ENCODE assay signal across 8 mouse cellular contexts in genomic region chr4:121230943-121231614, GRCm38 (mm10). TPM values are rescaled to one million over a fixed set of nuclear protein-coding genes. Genes with fewer than 3 reads are reported as not detected.
DNase-seq lines count a peak whose midpoint lies in the region; ATAC-seq and TF ChIP-seq lines count a peak whose summit lies in the region.

No protein-coding gene starts in this region.

- 4% methylated on average over 16 of the region's 16 CpGs for WGBS in embryonic facial prominence, embryonic 15.5 days
- 7% methylated on average over 16 of the region's 16 CpGs for WGBS in limb, embryonic 13.5 days
- 4% methylated on average over 16 of the region's 16 CpGs for WGBS in kidney, adult 2 months

- no peak overlapping the region for H3K9ac ChIP-seq in embryonic facial prominence, embryonic 15.5 days
- no peak overlapping the region for H3K9ac ChIP-seq in limb, embryonic 13.5 days

- peak; percentile 60; the same call in 1 of the 2 replicates for ATAC-seq in embryonic facial prominence, embryonic 15.5 days (ENCODE audit: insufficient number of reproducible peaks, low FRiP score, low TSS enrichment, low read depth)
- ATAC-seq in limb, embryonic 13.5 days (ENCODE audit: low FRiP score, low read depth), result no peak

- H3K9me3 ChIP-seq in embryonic facial prominence, embryonic 15.5 days (replicated peaks), result no peaks in the 10 kb centered on the region
- H3K9me3 ChIP-seq in limb, embryonic 13.5 days, result 0 out of 2 replicates have a peak, but pooled peaks cover 3% of the 10 kb centered on the region

- DNase-seq in 416B (ENCODE audit: low read depth), result peak; percentile 46
- DNase-seq in CD4-positive, CD25-positive, alpha-beta regulatory T cell, adult 2 months (ENCODE audit: low read depth, low spot score), result peak; percentile 47
- peak; percentile 35 for DNase-seq in right cerebral cortex, postnatal 25 days
- no peak for DNase-seq in gastrocnemius, postnatal 14 days
- DNase-seq in layer of hippocampus, postnatal 10 days (ENCODE audit: low spot score in 2 of 2), result no peak
- DNase-seq in kidney, adult 2 months, result no peak

- intact Hi-C loops in gastrocnemius, postnatal 14 days (cut with DNase I; ENCODE audit: low total_unique reads), result loop anchor here (5.0 kb wide), 1 partner anchor 204 kb away; no protein-coding TSS in a partner anchor

- no peak for TF ChIP-seq POLR2A in kidney, adult 2 months (IDR thresholded peaks at IDR 0.05; ENCODE audit: low read depth, low read length)

- H3K4me2 ChIP-seq in embryonic facial prominence, embryonic 15.5 days (replicated peaks), result 0 out of 2 replicates have a peak overlapping the region, but pooled peaks have one; percentile 6
- H3K4me2 ChIP-seq in limb, embryonic 13.5 days (replicated peaks), result peak overlapping the region; percentile 43

- TF ChIP-seq CTCF in kidney, adult 2 months (conservative IDR thresholded peaks at IDR 0.05; ENCODE audit: insufficient read depth, insufficient read length, low read depth, low read length), result no peak

- H3K36me3 ChIP-seq in embryonic facial prominence, embryonic 15.5 days, result no peaks in the 10 kb centered on the region
- no peaks in the 10 kb centered on the region for H3K36me3 ChIP-seq in limb, embryonic 13.5 days
- no peaks in the 10 kb centered on the region for H3K36me3 ChIP-seq in kidney, adult 2 months (ENCODE audit: control insufficient read depth, insufficient read depth, low read length)

- no peak overlapping the region for H3K27ac ChIP-seq in embryonic facial prominence, embryonic 15.5 days (replicated peaks)
- no peak overlapping the region for H3K27ac ChIP-seq in limb, embryonic 13.5 days
- H3K27ac ChIP-seq in kidney, adult 2 months (ENCODE audit: insufficient read depth, low read depth, low read length), result no peak overlapping the region

- H3K27me3 ChIP-seq in embryonic facial prominence, embryonic 15.5 days, result peaks cover 4% of the 10 kb centered on the region; the same call in 1 of the 2 replicates
- H3K27me3 ChIP-seq in limb, embryonic 13.5 days, result peaks cover 8% of the 10 kb centered on the region
- H3K27me3 ChIP-seq in kidney, adult 2 months (replicated peaks; ENCODE audit: control insufficient read depth, insufficient read depth, low read length), result no peaks in the 10 kb centered on the region; the same call in 1 of the 2 replicates

- no peak overlapping the region for H3K4me3 ChIP-seq in embryonic facial prominence, embryonic 15.5 days (replicated peaks)
- no peak overlapping the region for H3K4me3 ChIP-seq in limb, embryonic 13.5 days
- H3K4me3 ChIP-seq in kidney, adult 2 months (ENCODE audit: insufficient read depth, low read depth, low read length), result no peak overlapping the region

- H3K4me1 ChIP-seq in embryonic facial prominence, embryonic 15.5 days, result 0 out of 2 replicates have a peak, but pooled peaks cover 5% of the 10 kb centered on the region
- 0 out of 2 replicates have a peak, but pooled peaks cover 3% of the 10 kb centered on the region for H3K4me1 ChIP-seq in limb, embryonic 13.5 days
- H3K4me1 ChIP-seq in kidney, adult 2 months (ENCODE audit: control insufficient read depth, insufficient read depth, low read length), result no peaks in the 10 kb centered on the region; the same call in 1 of the 2 replicates

RNA-seq across cellular contexts. Expression of gene Rlf, which starts 16.2 kb away (rescaled TPM):
- 27.0 and 27.4 TPM in 2 replicates for polyA plus RNA-seq in embryonic facial prominence, embryonic 15.5 days (2015; fragmentation: Nextera tagmentation; extraction: Ambion mirVana)
- 30.4 and 32.8 TPM in 2 replicates for polyA plus RNA-seq in limb, embryonic 13.5 days (2015; fragmentation: Nextera tagmentation; extraction: Ambion mirVana)
- total RNA-seq in gastrocnemius, postnatal 14 days (2021), result 10 to 100 TPM; 10.4 TPM
- total RNA-seq in layer of hippocampus, postnatal 10 days (2021), result 10 to 100 TPM; 31.5 to 31.8 TPM
- polyA plus RNA-seq in kidney, adult 2 months (2012; rRNA removed), result 2.3 and 2.7 TPM in 2 replicates

Comparison
In these comparisons a context has a peak if more than half of its experiments do, and no peak if none do; other contexts are left out.
1. DNase-seq: peak in 416B (single experiment), CD4-positive, CD25-positive, alpha-beta regulatory T cell, adult 2 months (single experiment) and right cerebral cortex, postnatal 25 days (single experiment); none in gastrocnemius, postnatal 14 days (single experiment), layer of hippocampus, postnatal 10 days (0 of 2) and kidney, adult 2 months (single experiment).